Mouse (Mus musculus): ENCODE data around the gene Foxo3.

DNA sequence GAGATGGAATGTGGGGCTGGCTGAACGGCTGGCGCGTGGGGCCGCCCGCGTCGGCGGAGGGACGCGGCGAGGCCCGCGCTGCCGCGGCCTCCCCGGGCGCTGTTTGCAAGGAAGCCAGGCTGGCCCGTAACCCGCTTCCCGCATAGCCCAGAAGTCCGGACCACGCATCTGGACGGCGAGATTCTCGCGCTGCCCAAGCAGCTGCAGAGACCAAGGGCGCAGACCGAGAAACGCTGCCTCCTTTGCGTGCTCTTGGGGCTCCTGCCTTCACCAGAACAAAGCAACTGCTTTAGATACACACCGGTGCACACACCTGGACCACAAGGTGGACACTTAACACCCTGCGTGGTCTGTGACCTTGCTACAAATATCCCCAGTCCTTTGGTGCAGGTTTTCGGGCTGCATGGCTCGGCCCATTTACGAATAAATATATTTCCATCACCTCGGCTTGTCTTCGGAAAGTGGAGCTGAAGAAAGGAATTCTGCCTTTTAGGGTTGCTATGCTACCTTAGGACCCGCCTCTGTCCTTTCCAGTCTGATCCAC lies 1.8 kb upstream of the Foxo3 start:
- TF ChIP-seq POLR2A (IDR thresholded peaks at IDR 0.05; ENCODE audit: extremely low read depth, insufficient read depth, low read length) (0 out of 2 replicates have a peak, but pooled peaks have one; percentile 12), CTCF (IDR thresholded peaks at IDR 0.05; ENCODE audit: extremely low read depth, insufficient read depth, low read length) (no peak)

Data from cortical plate, adult 2 months (tissue).